Mouse (Mus musculus): ENCODE data around the gene Itprip. TPM values are rescaled to one million over a fixed set of nuclear protein-coding genes. Genes with fewer than 3 reads are reported as not detected.

Itprip gene
- polyA plus RNA-seq, 1 experiment from 2014 or later = 15.2 TPM

- 0 out of 2 replicates have a peak, but pooled peaks cover 8% of the 10 kb centered on the region for H3K27me3 ChIP-seq (ENCODE audit: insufficient read depth, low read length)
- H3K36me3 ChIP-seq (ENCODE audit: insufficient read depth) = no peaks in the 10 kb centered on the region
- H3K9ac ChIP-seq = no peak overlapping the region
- no peak for DNase-seq
- H3K4me2 ChIP-seq = no peak overlapping the region
- no peak for ATAC-seq (ENCODE audit: insufficient read depth)
- H3K4me3 ChIP-seq (ENCODE audit: low read depth, low read length) = no peak overlapping the region
- H3K9me3 ChIP-seq (ENCODE audit: low read depth, low read length) = no peaks in the 10 kb centered on the region
- TF ChIP-seq CTCF (IDR thresholded peaks at IDR 0.05; ENCODE audit: low read depth) = no peak
- no peak overlapping the region for H3K27ac ChIP-seq (ENCODE audit: low read depth)
- no peaks in the 10 kb centered on the region for H3K4me1 ChIP-seq (ENCODE audit: insufficient read depth)
- WGBS = 53% methylated on average over 15 of the region's 15 CpGs
These were observed 42.8 kb downstream of the Itprip start for GRCm38 (mm10) chr19:47876252-47876651.

- WGBS = 31% methylated on average over 10 of the region's 10 CpGs
These were observed 47.6 kb downstream of the Itprip start for GRCm38 (mm10) chr19:47871515-47871914.

GRCm38 (mm10) chr19:47870102-47870666, 48.9 kb downstream of the Itprip start:
- DNase-seq = no peak
- ATAC-seq (ENCODE audit: insufficient read depth) = no peak
- no peak overlapping the region for H3K27ac ChIP-seq (ENCODE audit: low read depth)
- no peak overlapping the region for H3K4me2 ChIP-seq
- H3K27me3 ChIP-seq (ENCODE audit: insufficient read depth, low read length) = no peaks in the 10 kb centered on the region
- 62% methylated on average over 7 of the region's 7 CpGs for WGBS
- H3K4me1 ChIP-seq (ENCODE audit: insufficient read depth) = no peaks in the 10 kb centered on the region; the same call in 1 of the 2 replicates
- no peak for TF ChIP-seq CTCF (IDR thresholded peaks at IDR 0.05; ENCODE audit: low read depth)
- no peaks in the 10 kb centered on the region for H3K9me3 ChIP-seq (ENCODE audit: low read depth, low read length)
- H3K9ac ChIP-seq = no peak overlapping the region
- no peaks in the 10 kb centered on the region for H3K36me3 ChIP-seq (ENCODE audit: insufficient read depth)
- H3K4me3 ChIP-seq (ENCODE audit: low read depth, low read length) = no peak overlapping the region

More at GRCm38 (mm10) chr19:47871515-47871914, 47.6 kb downstream of the Itprip start:
- H3K4me3 ChIP-seq (ENCODE audit: low read depth, low read length) = no peak overlapping the region
- no peak overlapping the region for H3K4me2 ChIP-seq
- no peak overlapping the region for H3K27ac ChIP-seq (ENCODE audit: low read depth)
- H3K4me1 ChIP-seq (ENCODE audit: insufficient read depth) = no peaks in the 10 kb centered on the region
- peak; percentile 49 for DNase-seq
- H3K9me3 ChIP-seq (ENCODE audit: low read depth, low read length) = no peaks in the 10 kb centered on the region
- ATAC-seq (ENCODE audit: insufficient read depth) = no peak
- 0 out of 2 replicates have a peak, but pooled peaks cover 8% of the 10 kb centered on the region for H3K27me3 ChIP-seq (ENCODE audit: insufficient read depth, low read length)
- H3K36me3 ChIP-seq (ENCODE audit: insufficient read depth) = no peaks in the 10 kb centered on the region
- no peak overlapping the region for H3K9ac ChIP-seq
- TF ChIP-seq CTCF (IDR thresholded peaks at IDR 0.05; ENCODE audit: low read depth) = peak; percentile 44

GRCm38 (mm10) chr19:47869516-47869915, 49.6 kb downstream of the Itprip start:
- no peak for TF ChIP-seq CTCF (IDR thresholded peaks at IDR 0.05; ENCODE audit: low read depth)
- Histone ChIP-seq H3K27ac (ENCODE audit: low read depth) (no peak overlapping the region), H3K36me3 (ENCODE audit: insufficient read depth) (no peaks in the 10 kb centered on the region), H3K9ac (no peak overlapping the region), H3K9me3 (ENCODE audit: low read depth, low read length) (no peaks in the 10 kb centered on the region), H3K4me3 (ENCODE audit: low read depth, low read length) (no peak overlapping the region), H3K4me1 (ENCODE audit: insufficient read depth) (peaks cover 3% of the 10 kb centered on the region; the same call in 1 of the 2 replicates), H3K4me2 (no peak overlapping the region), H3K27me3 (ENCODE audit: insufficient read depth, low read length) (no peaks in the 10 kb centered on the region)
- DNase-seq (no peak), ATAC-seq (ENCODE audit: insufficient read depth) (no peak)
- WGBS = 37% methylated on average over 3 of the region's 3 CpGs

DNA sequence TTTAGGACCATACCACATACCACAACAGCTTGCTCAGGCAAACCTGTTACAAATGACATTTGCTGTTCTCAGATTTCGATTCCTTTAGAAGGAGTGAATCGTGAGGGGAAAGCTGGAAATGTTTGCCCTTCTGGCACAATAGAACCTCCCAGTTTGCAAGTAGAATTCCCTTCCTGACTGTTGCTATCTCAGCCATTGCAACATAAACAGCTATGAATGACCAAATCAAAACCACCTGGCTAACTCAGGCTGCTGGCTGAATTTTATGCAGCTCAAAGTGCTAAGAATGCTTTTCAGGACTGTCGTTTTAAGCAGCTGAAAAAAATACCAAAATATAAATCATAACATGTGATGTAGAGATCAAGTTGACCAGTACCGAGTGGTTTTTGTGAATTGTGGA, 50.1 kb downstream of the Itprip start:
- Histone ChIP-seq H3K27me3 (ENCODE audit: insufficient read depth, low read length) (no peaks in the 10 kb centered on the region), H3K4me1 (ENCODE audit: insufficient read depth) (peaks cover 3% of the 10 kb centered on the region; the same call in 1 of the 2 replicates), H3K27ac (ENCODE audit: low read depth) (no peak overlapping the region), H3K9ac (no peak overlapping the region), H3K9me3 (ENCODE audit: low read depth, low read length) (no peaks in the 10 kb centered on the region), H3K4me3 (ENCODE audit: low read depth, low read length) (no peak overlapping the region), H3K36me3 (ENCODE audit: insufficient read depth) (no peaks in the 10 kb centered on the region; the same call in 1 of the 2 replicates), H3K4me2 (no peak overlapping the region)
- no peak for ATAC-seq (ENCODE audit: insufficient read depth)
- no peak for DNase-seq
- TF ChIP-seq CTCF (IDR thresholded peaks at IDR 0.05; ENCODE audit: low read depth) = no peak
- WGBS = 46% methylated on average over 4 of the region's 4 CpGs

DNA sequence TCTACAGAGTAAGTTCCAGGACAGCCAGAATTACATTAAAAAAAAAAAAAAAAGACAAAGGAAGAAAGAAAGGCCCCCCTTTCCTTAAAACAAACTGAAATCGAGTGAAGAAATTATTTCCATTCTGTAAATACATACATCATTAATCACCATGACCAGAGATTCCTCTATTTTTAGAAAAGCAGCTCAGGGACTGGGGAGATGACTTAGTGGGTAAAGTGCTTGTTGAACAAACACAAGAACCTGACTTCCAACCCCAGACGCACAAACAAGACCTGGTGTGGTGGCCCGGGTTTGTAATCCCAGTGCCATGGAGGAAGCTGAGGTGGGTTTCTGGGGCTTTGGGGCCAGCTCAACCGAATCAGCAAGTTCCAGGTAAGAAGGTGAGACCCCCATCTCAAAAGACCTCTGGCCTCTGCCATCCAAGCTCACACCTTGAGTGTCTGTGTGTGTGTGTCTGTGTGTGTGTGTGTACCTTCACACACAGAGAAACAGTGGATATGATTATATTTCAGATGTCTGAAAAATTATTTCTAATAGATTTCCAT, 51.4 kb downstream of the Itprip start:
- H3K27me3 ChIP-seq (ENCODE audit: insufficient read depth, low read length) = no peaks in the 10 kb centered on the region
- H3K4me1 ChIP-seq (ENCODE audit: insufficient read depth) = peaks cover 3% of the 10 kb centered on the region; the same call in 1 of the 2 replicates
- H3K27ac ChIP-seq (ENCODE audit: low read depth) = no peak overlapping the region
- 46% methylated on average over 4 of the region's 4 CpGs for whole genome bisulfite sequencing
- DNase-seq = no peak
- H3K36me3 ChIP-seq (ENCODE audit: insufficient read depth) = no peaks in the 10 kb centered on the region; the same call in 1 of the 2 replicates
- no peak for ATAC-seq (ENCODE audit: insufficient read depth)
- H3K9ac ChIP-seq = no peak overlapping the region
- no peak overlapping the region for H3K4me3 ChIP-seq (ENCODE audit: low read depth, low read length)
- TF ChIP-seq CTCF (IDR thresholded peaks at IDR 0.05; ENCODE audit: low read depth) = no peak
- H3K4me2 ChIP-seq = no peak overlapping the region
- H3K9me3 ChIP-seq (ENCODE audit: low read depth, low read length) = no peaks in the 10 kb centered on the region

DNA sequence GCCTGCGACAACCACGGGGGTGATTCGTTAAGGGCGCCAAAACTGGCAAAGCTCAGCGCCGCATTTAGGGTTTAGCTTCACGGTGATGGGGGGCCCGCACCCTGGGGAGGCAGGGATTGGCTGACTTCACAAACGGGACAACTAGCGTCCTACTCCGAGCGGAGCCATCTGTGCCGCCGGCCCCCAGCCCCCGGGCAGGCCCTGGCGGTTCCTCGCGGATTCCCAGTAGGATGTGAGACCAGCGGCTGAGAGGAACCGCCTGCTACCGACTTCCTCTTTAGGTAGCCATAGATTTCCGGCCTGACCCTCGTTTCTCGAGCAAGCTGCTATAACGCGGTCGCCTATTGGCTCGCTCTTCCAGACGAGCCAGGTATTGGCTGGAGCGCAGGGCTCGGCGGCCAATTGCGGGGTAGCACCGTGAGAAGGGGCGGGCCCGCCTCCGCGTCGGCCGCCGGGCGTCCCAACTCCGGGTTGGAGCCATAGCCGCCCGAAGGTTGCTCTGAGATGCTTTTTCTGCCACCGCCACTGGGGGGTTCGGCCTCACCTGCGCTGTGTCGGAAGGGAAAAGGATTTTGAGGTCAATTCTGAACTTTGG, 53.6 kb downstream of the Itprip start, which contains the start of gene Gsto2:
Gene Gsto2, plus strand, starts transcription at position 182 of the 595 bp plus-strand sequence.
- Histone ChIP-seq H3K27ac (ENCODE audit: low read depth) (peak within 1 kb of the TSS; percentile 81; the same call in 1 of the 2 replicates), H3K4me2 (peak within 1 kb of the TSS; percentile 75), H3K36me3 (ENCODE audit: insufficient read depth) (peaks cover 4% of the 10 kb centered on the region; the same call in 1 of the 2 replicates), H3K9ac (peak within 1 kb of the TSS; percentile 73), H3K4me1 (ENCODE audit: insufficient read depth) (peaks cover 3% of the 10 kb centered on the region; the same call in 1 of the 2 replicates), H3K27me3 (ENCODE audit: insufficient read depth, low read length) (no peaks in the 10 kb centered on the region), H3K4me3 (ENCODE audit: low read depth, low read length) (peak within 1 kb of the TSS; percentile 57), H3K9me3 (ENCODE audit: low read depth, low read length) (no peaks in the 10 kb centered on the region)
- WGBS = under 1% methylated on average over 49 of the region's 49 CpGs
- TF ChIP-seq CTCF (IDR thresholded peaks at IDR 0.05; ENCODE audit: low read depth) = peak; percentile 66
- ATAC-seq (ENCODE audit: insufficient read depth) (peak; percentile 100), DNase-seq (peak; percentile 99)

Measured in lung, embryonic 14.5 days (tissue).